Mouse (Mus musculus) ES-E14 (cell line): ENCODE results near the gene Rplp2.

Experiments
- CHD2 ChIP-seq: IDR thresholded peaks from 2 replicates; pipeline ENCODE4 v1.6.1; 2014; ENCODE audit warnings: mild to moderate bottlenecking, low read depth, low read length, inconsistent platforms
- HCFC1 ChIP-seq: IDR thresholded peaks from 2 replicates; pipeline ENCODE4 v1.6.1; 2012; ENCODE audit warnings: low read length, inconsistent platforms, borderline replicate concordance; ENCODE audit not compliant: insufficient read depth
- ZNF384 ChIP-seq: IDR thresholded peaks from 2 replicates; pipeline ENCODE4 v1.6.1; 2012; ENCODE audit warnings: low read depth, low read length, inconsistent platforms

DNA sequence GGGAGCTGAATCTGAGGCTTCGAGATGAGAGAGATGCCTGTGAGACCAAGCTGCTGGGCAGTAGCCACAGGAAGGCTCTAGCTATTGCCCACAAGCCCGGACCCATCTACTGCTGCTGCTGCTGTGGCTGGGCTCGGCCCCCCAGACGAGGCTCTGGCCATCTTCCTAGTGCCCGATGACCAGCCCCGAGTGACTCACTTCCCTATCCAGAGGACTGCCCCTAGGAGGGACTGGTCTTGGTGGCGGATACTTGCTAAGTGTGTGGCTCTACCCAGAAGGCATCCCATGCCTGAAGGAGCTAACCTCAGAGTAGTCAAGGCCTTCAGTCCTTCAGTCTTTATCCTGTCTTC, 18.9 kb downstream of the Rplp2 start:
- TF ChIP-seq CHD2, result no peak
- no peak for TF ChIP-seq ZNF384
- TF ChIP-seq HCFC1, result no peak
